Mouse (Mus musculus): ENCODE measurements around the gene Zdhhc18. TPM values are rescaled to one million over a fixed set of nuclear protein-coding genes. Genes with fewer than 3 reads are reported as not detected.

Zdhhc18 gene
- polyA plus RNA-seq, 1 experiment: 31.3 TPM

GRCm38 (mm10) chr4:133612416-133612815, 37.5 kb downstream of the Zdhhc18 start:
- TF ChIP-seq POLR2A (IDR thresholded peaks at IDR 0.05; ENCODE audit: low read depth, low read length) (no peak), CTCF (IDR thresholded peaks at IDR 0.05; ENCODE audit: borderline replicate concordance, insufficient read depth, low read length) (no peak)
- Histone ChIP-seq H3K4me1 (ENCODE audit: control insufficient read depth, insufficient read depth, low read length) (no peaks in the 10 kb centered on the region), H3K27ac (ENCODE audit: insufficient read depth, low read length) (no peak overlapping the region), H3K4me3 (ENCODE audit: insufficient read depth, low read length) (no peak overlapping the region)

- TF ChIP-seq CTCF (IDR thresholded peaks at IDR 0.05; ENCODE audit: borderline replicate concordance, insufficient read depth, low read length) (no peak), POLR2A (IDR thresholded peaks at IDR 0.05; ENCODE audit: low read depth, low read length) (no peak)
- Histone ChIP-seq H3K4me3 (ENCODE audit: insufficient read depth, low read length) (no peak overlapping the region), H3K4me1 (ENCODE audit: control insufficient read depth, insufficient read depth, low read length) (no peaks in the 10 kb centered on the region), H3K27ac (ENCODE audit: insufficient read depth, low read length) (no peak overlapping the region)
Observed at GRCm38 (mm10) chr4:133611815-133612214, 38.1 kb downstream of the Zdhhc18 start.

- TF ChIP-seq CTCF (IDR thresholded peaks at IDR 0.05; ENCODE audit: borderline replicate concordance, insufficient read depth, low read length): peak; percentile 93
- TF ChIP-seq POLR2A (IDR thresholded peaks at IDR 0.05; ENCODE audit: low read depth, low read length): no peak
- Histone ChIP-seq H3K4me1 (ENCODE audit: control insufficient read depth, insufficient read depth, low read length) (peaks cover 4% of the 10 kb centered on the region; the same call in 1 of the 2 replicates), H3K4me3 (ENCODE audit: insufficient read depth, low read length) (no peak overlapping the region), H3K27ac (ENCODE audit: insufficient read depth, low read length) (no peak overlapping the region)
Observed at GRCm38 (mm10) chr4:133609719-133610118, 40.2 kb downstream of the Zdhhc18 start.

- H3K4me3 ChIP-seq (ENCODE audit: insufficient read depth, low read length): no peak overlapping the region
- no peak overlapping the region for H3K27ac ChIP-seq (ENCODE audit: insufficient read depth, low read length)
- H3K4me1 ChIP-seq (ENCODE audit: control insufficient read depth, insufficient read depth, low read length): peaks cover 4% of the 10 kb centered on the region; the same call in 1 of the 2 replicates
- TF ChIP-seq CTCF (IDR thresholded peaks at IDR 0.05; ENCODE audit: borderline replicate concordance, insufficient read depth, low read length): no peak
- no peak for TF ChIP-seq POLR2A (IDR thresholded peaks at IDR 0.05; ENCODE audit: low read depth, low read length)
Observed at GRCm38 (mm10) chr4:133607284-133607683, 42.7 kb downstream of the Zdhhc18 start.

GRCm38 (mm10) chr4:133605330-133605729, 44.6 kb downstream of the Zdhhc18 start:
- peaks cover 4% of the 10 kb centered on the region; the same call in 1 of the 2 replicates for H3K4me1 ChIP-seq (ENCODE audit: control insufficient read depth, insufficient read depth, low read length)
- H3K27ac ChIP-seq (ENCODE audit: insufficient read depth, low read length): peak overlapping the region; percentile 55
- TF ChIP-seq CTCF (IDR thresholded peaks at IDR 0.05; ENCODE audit: borderline replicate concordance, insufficient read depth, low read length): no peak
- TF ChIP-seq POLR2A (IDR thresholded peaks at IDR 0.05; ENCODE audit: low read depth, low read length): no peak
- H3K4me3 ChIP-seq (ENCODE audit: insufficient read depth, low read length): no peak overlapping the region

GRCm38 (mm10) chr4:133604856-133605255, 45.1 kb downstream of the Zdhhc18 start:
- peak overlapping the region; percentile 55 for H3K27ac ChIP-seq (ENCODE audit: insufficient read depth, low read length)

GRCm38 (mm10) chr4:133604175-133604574, 45.8 kb downstream of the Zdhhc18 start:
- TF ChIP-seq POLR2A (IDR thresholded peaks at IDR 0.05; ENCODE audit: low read depth, low read length) (no peak), CTCF (IDR thresholded peaks at IDR 0.05; ENCODE audit: borderline replicate concordance, insufficient read depth, low read length) (no peak)
- H3K4me3 ChIP-seq (ENCODE audit: insufficient read depth, low read length): no peak overlapping the region
- H3K4me1 ChIP-seq (ENCODE audit: control insufficient read depth, insufficient read depth, low read length): peaks cover 6% of the 10 kb centered on the region; the same call in 1 of the 2 replicates
- H3K27ac ChIP-seq (ENCODE audit: insufficient read depth, low read length): peak overlapping the region; percentile 59

More at GRCm38 (mm10) chr4:133604856-133605255, 45.1 kb downstream of the Zdhhc18 start:
- Histone ChIP-seq H3K4me1 (ENCODE audit: control insufficient read depth, insufficient read depth, low read length) (peaks cover 4% of the 10 kb centered on the region; the same call in 1 of the 2 replicates), H3K4me3 (ENCODE audit: insufficient read depth, low read length) (no peak overlapping the region)
- TF ChIP-seq POLR2A (IDR thresholded peaks at IDR 0.05; ENCODE audit: low read depth, low read length): no peak
- no peak for TF ChIP-seq CTCF (IDR thresholded peaks at IDR 0.05; ENCODE audit: borderline replicate concordance, insufficient read depth, low read length)

GRCm38 (mm10) chr4:133603056-133603455, 46.9 kb downstream of the Zdhhc18 start:
- TF ChIP-seq POLR2A (IDR thresholded peaks at IDR 0.05; ENCODE audit: low read depth, low read length) (no peak), CTCF (IDR thresholded peaks at IDR 0.05; ENCODE audit: borderline replicate concordance, insufficient read depth, low read length) (no peak)
- H3K27ac ChIP-seq (ENCODE audit: insufficient read depth, low read length): no peak overlapping the region

GRCm38 (mm10) chr4:133601721-133602218, 48.2 kb downstream of the Zdhhc18 start, which contains the start of gene Sfn:
Gene Sfn, minus strand, starts transcription at chr4:133602168.
- peaks cover 11% of the 10 kb centered on the region; the same call in 1 of the 2 replicates for H3K4me1 ChIP-seq (ENCODE audit: control insufficient read depth, insufficient read depth, low read length)
- no peak within 1 kb of the TSS for H3K4me3 ChIP-seq (ENCODE audit: insufficient read depth, low read length)
- no peak within 1 kb of the TSS for H3K27ac ChIP-seq (ENCODE audit: insufficient read depth, low read length)
- TF ChIP-seq POLR2A (IDR thresholded peaks at IDR 0.05; ENCODE audit: low read depth, low read length) (peak; percentile 44; the same call in 1 of the 2 replicates), CTCF (IDR thresholded peaks at IDR 0.05; ENCODE audit: borderline replicate concordance, insufficient read depth, low read length) (no peak)

More at GRCm38 (mm10) chr4:133603056-133603455, 46.9 kb downstream of the Zdhhc18 start:
- peaks cover 11% of the 10 kb centered on the region; the same call in 1 of the 2 replicates for H3K4me1 ChIP-seq (ENCODE audit: control insufficient read depth, insufficient read depth, low read length)
- no peak overlapping the region for H3K4me3 ChIP-seq (ENCODE audit: insufficient read depth, low read length)

GRCm38 (mm10) chr4:133600306-133600705, 49.6 kb downstream of the Zdhhc18 start:
- Histone ChIP-seq H3K4me3 (ENCODE audit: insufficient read depth, low read length) (peak overlapping the region; percentile 30; the same call in 1 of the 2 replicates), H3K27ac (ENCODE audit: insufficient read depth, low read length) (no peak overlapping the region; the same call in 1 of the 2 replicates), H3K4me1 (ENCODE audit: control insufficient read depth, insufficient read depth, low read length) (peaks cover 11% of the 10 kb centered on the region; the same call in 1 of the 2 replicates)
- TF ChIP-seq CTCF (IDR thresholded peaks at IDR 0.05; ENCODE audit: borderline replicate concordance, insufficient read depth, low read length): no peak
- no peak for TF ChIP-seq POLR2A (IDR thresholded peaks at IDR 0.05; ENCODE audit: low read depth, low read length)
